Mouse (Mus musculus) cerebellum, postnatal 25 days (tissue): ENCODE measurements around the gene Usf3.

ENCODE experiments used
- DNase-seq, 2 experiments: peaks; one replicate each; pipeline ENCODE4 v3.0.0; 2021; ENCODE audit warnings: mixed read lengths in 2 of 2

Usf3 gene

DNA sequence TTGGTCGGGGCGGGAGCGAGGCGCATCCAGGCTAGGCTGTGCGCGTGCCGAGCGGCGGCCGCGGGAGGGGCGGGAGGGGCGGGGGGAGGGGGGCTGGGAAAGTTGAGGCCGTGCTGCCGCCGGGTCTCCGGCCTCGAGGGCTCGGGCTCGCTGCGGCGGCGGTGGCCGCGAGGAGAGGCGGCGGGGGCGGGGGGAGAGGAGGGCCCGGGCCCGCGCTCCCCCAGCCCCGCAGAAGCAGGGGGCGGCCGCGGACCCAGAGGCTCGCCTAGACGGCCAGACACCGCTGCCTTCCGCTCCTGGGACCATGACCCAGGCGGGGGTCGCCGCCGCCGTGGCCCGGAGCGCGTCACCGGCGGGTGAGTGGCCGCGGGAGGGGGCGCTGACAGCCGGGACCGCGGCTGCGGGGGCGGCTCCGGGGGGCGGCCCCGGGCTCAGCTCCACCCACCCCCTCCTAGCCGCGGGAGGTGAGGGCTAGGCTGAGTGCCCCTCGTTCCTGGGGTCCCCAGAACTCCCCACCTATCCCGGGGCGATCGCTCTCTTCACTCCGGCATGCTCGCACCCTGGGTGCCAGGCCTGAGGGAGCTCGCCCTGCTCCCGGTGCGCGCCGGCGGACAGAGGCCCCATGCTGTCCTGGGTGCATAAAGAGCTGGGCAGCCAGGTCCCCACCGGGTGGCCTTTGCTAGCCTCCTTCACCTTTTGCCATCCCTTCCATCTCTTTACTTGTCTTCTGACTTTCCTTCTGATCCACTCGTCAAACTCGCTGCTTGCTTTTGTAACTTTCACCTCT, at the start of gene Usf3:
Gene Usf3, plus strand, starts transcription at position 92 of the 787 bp plus-strand sequence.
- peak; percentile 68 to 73 for DNase-seq

DNA sequence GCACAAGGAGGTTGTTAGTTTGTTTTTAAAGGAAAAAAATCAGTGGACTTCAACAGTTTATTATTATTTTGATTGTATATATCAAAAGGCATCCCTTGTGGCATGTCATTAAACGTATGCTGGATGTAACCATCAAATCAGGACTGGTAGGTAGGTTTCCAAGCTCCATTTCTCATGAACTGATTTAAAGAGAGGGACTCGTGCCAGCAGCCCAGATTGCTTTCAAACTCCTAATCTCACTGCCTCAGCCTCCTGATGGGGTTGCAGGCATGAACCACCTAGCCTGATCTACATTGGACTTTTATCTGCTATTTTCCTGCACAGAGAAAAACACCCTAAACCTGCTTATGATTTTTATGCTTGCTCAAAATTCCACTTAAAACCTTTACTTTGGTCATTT, 49.3 kb upstream of the Usf3 start:
- DNase-seq: peak; percentile 71 to 80

DNA sequence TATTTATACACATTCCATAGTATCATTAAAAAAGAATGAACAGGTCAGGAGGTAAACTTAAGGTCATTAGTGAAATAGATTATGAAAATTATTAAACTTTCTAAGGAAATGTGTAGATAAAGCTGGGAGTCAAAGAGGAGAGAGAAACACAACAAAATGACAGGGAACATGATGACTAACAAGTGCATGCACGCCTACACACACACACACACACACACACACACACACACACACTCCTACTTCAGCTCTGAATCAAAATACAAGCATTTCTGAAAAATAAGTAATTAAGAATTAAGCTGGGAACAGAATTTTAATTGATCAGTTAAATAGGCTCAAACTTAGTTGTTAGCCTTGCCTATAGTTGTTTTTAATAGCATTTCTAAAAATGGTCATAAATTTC, 48.3 kb upstream of the Usf3 start:
- peak in 1 of 2 experiments; percentile 27 for DNase-seq

DNA sequence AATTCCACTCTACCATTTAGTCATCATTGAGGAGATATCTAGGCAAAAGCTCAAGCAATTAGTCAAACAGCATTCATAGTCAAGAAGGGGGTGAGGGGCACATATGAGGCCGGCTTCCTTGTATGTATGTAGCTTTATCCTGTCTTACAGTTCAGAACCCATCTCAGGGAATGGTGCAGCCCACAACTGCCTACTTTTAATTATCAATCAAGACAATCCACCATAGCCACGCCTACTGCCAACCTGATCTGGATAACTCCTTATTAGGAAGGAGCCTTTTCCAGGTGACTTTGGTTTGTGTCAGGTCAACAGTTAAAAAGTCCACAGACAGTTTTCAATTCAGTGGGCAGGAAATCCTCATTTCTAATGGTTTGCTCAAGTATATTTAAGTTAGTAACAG, 47.6 kb upstream of the Usf3 start:
- DNase-seq: no peak

DNA sequence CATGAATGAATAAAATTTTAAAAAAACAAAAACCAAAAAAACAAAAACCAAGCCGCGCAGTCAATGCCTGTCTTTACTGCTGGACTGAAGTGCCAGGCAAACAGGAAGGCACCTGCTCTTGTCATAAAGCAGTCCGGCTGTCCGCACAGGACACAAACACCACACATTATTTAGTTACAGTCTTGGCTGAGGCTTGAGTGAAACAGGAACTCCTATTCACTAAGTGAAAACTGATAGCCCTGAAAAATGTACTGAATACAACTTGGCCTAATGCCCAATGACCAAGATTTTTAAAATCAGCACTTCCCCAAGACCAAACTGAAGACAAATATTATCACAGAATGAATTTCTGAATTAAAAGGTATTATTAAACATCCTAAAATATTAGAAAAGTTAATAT, 46.6 kb upstream of the Usf3 start:
- DNase-seq: no peak

DNA sequence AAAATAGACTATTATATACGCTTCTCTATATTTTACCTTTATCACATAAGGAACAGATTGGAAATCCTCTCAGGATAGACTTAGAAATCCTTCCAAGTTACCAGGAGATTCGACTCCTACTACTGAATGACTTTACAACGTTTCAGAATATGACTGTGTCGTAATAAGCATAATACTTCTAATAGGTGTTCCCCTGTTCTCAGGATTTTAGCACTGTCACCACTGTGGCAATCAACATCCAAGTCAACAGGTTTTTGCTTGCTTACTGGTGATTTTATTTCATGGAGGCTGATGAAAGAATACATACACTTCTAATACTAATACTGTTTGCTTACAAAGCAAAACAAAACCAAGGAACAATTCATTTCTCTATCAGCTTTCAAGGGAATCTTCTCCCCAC, 40.7 kb upstream of the Usf3 start:
- no peak for DNase-seq

DNA sequence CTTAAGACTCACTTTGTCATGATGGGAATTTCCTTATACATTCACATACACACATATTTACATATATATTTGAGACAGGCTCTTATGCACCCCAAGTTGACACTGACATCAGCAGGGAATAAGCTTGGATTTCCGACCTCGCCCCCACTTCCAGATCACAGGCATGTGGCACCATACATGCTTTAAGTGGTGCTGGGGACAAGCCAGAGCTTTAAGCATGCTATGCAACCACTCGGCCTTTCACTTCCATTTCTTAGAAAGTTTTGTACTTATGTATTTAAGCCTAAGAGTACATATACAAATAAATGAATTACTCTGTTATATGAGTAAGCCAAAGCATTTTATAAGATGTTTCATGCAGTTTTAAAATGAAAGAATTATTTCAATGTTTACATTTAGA, 39.9 kb upstream of the Usf3 start:
- no peak for DNase-seq

DNA sequence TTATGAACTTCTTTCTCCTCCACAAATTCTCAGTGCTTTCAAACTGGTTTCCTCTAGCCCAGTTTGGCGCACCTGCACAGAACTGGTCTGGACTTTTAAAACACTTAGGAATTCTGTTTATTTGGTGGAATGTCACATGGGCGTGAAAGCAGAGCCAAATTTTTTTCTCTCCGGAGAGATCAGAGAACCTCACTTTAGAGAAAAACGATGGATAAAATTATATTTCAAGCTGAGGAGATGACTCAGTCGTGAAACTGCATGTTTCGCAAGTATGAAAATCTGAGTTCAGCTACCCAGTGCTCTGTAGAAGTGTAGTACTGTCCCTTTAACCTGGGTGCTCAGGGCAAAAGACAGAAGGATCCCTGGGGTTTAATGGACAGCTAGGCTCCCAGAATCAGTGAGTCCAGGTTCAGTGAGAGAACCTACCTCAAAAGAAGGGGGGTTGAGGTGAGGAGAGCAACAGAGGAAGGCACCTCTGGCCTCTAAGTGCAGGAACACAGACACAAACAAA, 36.5 kb upstream of the Usf3 start:
- no peak for DNase-seq

DNA sequence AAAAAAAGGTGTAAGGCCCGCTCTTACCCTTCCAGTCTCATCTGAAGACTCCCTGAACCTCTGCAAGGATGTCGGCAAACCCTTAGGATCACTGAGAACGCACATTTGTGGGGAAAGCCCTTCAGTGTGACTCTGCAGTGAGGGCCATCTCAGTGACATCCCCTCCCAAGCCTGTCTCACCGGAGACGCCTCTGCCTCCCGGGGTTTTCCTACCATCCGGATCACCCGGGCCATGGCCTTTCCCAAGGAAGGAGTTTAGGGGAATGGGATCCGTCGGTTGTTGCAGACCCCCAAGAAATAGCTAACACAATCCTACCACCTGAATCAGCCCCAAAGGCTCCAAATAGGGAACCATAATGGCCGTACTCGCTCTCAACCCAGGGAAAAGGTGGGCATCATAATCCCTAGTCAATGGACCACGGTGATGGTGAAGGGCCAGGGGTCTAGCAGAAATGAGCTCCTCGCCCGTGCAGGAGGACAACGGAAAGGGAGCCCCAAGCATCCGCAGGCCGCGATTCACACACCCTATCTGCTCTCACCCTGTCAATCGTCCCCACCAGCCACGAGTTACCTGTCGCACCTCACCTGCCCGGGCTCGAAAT, 34.6 kb upstream of the Usf3 start:
- DNase-seq: peak; percentile 47 to 50

DNA sequence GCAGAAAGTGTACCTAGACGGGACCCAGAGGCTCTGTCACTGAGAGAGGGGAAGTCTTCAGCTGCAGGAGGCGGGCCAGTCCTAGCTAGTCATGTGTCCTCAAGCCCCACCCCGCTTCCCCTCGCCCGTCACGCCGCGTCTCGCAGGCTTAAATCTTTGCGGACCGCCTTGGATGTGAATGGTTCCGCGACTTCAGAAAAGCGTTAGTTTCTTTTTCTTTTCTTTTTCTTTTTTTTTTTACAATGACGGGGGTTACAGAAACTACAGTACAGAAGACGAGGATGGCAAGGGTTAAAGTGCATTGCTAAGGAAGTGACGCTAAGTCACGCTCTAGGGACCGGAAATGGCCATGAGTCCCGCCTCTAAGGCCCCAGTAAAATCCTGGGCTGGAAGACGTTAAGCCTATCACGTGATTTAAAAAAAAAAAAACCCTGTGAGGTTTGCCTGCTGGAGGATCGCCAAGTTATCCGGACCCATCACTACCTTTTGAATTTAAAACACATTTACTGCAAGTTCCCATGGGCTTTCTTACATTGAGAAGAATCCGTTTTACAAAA, 34.0 kb upstream of the Usf3 start:
- DNase-seq: peak; percentile 89 to 90

DNA sequence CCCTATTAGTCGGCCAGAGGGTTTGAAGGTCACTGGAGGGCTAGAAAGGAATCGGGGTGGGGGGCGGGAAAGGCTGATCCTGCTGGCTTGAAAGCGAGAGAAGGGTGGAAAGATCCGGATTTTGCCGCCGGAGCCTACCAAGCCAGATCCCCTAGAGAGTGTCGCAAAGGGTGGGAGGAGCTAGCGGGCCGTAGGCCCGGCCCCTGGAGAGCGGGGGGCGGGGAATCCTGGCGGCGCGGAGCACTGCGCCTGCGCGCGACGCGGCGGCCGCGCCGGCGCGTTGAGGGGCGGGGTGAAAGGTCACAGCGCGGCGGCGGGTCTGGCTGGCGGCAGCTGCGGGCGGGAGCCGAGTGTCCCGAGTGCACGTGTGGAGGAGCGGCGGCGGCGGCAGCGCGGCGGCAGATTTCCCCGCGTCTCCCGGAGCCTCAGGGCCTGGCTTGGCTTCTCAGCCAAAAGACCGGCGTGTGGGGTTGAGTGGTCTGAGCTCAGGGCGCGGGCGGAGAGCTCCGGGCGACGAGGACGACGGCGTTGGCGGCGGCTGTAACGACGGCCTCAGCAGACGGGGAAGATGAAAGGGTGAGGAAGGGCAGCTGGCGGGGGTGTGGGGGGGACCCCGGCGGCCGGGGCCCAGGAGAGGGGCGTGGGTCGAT, 33.4 kb upstream of the Usf3 start, which contains the start of the genes Atp6v1a and Naa50:
Gene Atp6v1a, minus strand, starts transcription at position 170 of the 650 bp plus-strand sequence.
Gene Naa50, plus strand, starts transcription at position 295 of the 650 bp plus-strand sequence.
- peak; percentile 95 to 97 for DNase-seq

DNA sequence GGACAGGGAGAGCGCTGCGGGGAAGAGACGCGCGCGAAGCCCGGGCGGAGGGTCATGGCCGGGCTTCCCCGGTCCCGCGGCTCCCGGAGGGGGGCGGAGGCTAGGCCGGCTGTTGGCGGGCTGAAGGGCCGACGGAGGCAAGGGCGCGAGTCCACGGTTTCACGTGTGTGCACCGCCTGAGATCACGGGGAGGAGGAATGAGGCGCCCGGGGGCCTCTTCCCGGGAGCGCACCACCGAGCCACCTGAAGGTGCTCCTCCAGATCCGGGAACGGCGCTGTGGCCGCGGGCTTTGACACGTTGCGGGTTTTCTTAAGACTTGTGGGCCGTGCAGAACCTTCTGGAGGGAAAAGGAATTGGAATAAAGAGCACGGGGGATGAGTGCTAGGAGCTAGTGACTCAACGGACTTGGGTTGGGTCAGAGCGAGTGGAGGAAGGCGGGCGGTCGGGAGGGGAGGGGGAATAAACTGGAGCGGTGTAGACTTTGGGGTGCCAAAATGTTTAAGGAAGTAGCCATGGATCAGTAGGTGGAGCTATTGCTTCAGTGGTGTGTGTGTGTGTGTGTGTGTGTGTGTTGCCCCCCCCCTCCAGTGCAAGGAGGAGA, 32.8 kb upstream of the Usf3 start:
- peak; percentile 74 to 83 for DNase-seq

DNA sequence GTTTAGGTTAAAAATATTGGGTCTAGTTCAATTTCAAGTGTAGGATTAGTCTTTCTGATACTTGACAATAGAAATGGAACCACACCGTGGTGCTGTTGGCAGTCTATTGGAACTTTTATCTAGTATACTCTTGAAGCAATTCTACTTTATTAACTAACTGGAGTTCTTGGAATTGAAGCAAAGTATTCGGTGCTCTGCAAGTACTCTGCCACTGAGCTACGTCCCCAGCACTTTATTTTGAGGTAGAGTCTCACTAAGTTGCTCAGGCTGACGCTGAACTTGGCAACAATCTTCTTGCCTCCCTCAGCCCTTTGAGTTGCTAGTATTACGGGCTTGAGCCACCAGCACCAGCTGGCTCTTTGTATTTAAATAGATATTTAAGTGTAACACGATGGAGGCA, 31.6 kb upstream of the Usf3 start:
- no peak for DNase-seq

DNA sequence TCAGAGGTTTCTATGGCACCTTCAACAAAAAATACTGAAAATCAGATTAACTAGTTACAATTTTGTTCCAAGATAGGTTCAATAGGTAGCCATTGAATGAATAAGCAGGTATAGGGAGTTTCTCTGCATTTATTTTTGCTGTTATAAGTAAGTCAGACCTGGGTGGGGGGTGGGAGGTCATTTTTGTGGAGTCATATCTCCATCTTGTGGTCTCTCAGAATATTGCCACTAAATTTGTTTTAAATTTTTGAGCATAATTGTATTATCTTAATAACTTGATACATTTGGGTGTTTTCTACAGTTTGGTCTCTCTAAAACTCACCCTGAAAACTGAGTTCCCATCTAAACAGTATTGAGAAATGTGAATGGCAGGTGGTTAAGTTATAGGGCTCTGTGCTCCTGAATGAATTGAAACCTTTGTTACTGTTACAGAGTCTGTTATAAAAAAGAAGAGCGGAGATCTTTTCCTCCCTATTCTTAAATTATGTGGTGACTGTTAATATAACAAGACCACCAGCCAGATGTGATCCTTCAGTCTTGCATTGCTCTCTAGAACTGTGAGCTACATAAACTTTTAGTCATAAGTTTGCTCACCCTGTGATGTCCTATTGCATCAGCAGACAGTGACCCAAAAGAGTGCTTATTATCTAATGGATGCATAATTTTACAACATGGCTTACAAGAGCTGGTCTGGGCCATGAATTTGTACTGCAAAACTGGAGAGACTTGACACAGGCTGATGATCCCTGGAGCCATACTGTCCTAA, 23.9 kb upstream of the Usf3 start:
- DNase-seq: no peak

DNA sequence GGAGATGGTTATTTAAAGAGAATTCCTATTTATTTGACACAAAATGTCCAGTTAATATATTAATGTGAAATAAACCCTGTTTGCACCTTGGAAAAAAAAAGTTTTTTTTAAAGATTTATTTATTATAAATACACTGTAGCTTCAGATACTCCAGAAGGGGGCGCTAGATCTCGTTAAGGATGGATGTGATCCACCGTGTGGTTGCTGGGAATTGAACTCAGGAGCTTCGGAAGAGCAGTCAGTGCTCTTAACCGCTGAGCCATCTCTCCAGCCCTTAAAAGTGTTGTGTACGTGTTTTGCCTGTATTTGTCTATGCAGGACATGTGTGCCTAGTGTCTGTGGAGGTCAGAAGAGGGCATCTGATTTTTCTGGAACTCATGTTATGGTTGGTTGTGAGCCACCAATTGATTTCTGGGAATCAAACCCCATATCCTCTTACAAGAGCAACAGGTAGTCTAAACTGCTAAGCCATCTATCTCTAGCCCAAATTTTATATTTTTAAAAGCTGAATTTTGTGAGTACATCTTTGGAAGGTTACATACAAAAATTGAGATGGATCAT, 18.5 kb upstream of the Usf3 start:
- no peak for DNase-seq

DNA sequence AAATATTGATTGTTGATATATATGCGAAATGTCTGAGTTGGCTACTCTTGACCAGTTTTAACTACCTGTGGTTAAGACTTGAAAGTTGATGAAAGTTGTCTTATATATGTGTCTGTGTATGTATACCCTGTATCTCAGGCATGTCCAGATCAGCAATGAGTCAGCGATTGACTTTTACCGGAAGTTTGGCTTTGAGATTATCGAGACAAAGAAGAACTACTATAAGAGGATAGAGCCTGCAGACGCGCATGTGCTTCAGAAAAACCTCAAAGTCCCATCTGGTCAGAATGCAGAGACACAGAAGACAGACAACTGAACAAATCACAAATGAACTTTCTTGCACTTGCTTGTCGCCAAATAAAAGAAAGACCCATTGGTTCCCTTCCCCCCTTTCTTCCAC, 13.7 kb upstream of the Usf3 start:
- DNase-seq: no peak

DNA sequence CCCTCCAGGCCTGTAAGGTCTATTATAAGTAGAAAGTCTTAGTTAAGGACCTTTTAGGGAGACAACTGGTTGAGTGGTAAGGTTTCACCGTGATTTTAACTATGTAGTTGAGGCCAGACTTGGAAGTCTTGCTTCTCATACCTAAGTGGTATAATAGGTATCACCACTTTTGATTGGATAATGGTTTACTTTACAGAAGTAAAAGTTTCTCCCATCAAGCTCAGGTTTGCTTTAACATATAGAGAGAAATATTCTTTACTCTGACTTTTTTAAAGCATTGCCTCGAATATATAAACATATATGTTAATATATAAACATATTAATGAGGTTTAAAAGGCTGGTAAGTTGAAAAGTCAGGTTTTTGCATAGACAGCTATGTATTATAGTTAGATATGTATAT, 9.2 kb upstream of the Usf3 start:
- DNase-seq: no peak

DNA sequence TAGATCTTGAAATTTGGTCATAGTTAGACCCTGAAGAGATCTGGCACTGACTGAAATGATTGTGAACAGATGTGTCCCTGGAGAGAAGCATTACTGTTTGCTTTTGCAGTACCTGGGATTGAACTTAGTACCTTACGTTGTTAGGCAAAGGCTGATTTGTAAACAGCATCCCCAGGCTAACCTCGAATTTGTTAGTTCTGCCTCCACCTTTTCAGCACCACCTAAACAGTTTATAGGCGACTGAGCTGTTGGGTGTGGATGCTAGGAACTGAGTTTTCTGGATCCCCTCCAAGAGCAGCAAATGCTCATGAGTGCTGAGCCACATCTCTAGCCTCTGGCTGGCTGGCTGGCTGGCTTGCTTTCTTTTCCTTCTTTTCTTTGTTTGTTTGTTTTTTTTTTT, 7.9 kb upstream of the Usf3 start:
- DNase-seq: no peak

DNA sequence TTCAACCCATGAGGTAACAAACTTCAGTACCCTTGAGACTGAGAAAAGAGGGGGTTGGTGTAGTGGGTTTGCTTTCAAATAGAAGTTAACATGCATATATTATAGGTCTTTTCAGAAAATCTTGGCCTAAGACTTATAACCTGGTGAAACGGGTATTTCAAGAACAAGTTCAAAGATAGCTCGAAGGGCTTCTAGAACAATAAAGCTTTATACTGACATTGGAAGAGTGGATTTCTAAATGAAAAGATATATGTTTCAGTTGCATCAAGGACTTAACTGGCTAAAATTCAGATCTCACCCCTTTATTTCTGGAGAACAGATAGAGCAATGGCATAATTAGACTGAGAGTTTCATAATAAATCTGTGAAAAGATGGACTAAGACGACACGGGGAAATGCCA, 4.1 kb upstream of the Usf3 start:
- DNase-seq: no peak

DNA sequence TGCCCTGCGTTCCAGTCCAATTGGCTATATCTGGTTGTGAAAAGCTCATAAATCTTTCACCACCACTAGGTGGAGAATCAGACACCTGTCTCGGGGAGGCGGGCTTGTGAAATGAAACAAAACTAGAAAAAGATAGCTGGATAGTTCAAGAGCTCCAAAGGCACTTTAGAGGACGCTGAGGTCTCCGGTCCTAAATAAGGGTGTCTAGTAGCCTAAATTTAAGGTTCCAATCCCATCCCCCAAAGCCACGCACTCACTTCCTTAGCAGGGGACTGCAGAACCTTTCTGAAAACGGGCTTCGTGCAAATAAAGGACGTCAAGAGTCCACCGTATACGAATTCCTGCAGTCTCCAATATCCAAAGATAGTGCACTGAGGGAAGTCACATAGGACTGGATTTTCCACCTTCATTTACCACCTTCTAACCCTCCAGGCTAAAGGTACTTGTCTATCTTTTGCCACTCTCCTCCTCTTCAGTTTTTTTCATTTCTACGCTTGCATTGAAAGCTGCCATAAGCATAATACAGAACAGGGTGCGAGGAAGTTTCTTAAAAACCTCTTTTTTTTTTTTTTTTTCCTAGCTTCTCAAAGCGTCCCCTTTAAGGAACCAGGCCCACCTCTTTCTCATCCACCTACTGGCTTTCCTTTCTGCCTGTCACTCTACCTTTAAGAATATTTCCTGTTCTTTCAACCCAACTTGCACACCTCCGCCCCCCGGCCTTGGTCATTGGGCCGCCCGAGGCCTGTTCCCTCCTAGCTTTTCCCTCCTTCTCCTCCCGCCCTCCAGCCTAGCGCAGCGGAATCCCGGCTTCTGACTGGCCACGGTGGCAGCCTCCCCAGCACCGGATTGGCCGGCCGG, 520 bp upstream of the Usf3 start:
- DNase-seq: peak; percentile 97 to 98
